Mouse (Mus musculus) spleen, adult 2 months (tissue): ENCODE measurements at regions not wholly inside any gene's neighbourhood (a gene's known extent, or its start where the extent isn't known, plus 50 kb on each side); places are given as distances from the start of the nearest gene placed in this dataset.

ENCODE experiments used
- DNase-seq, 2 experiments: peaks; one replicate each; pipeline versions ENCODE4 v3.0.0 to v3.0.0-alpha.2; 2012 to 2021; ENCODE audit warnings: low spot score in 2 of 2, low read depth in 1 of 2
- H3K27ac ChIP-seq: fragments of 200-500 bp; 2 replicates; pipeline ENCODE4 v1.5.1; 2012; ENCODE audit warnings: low read length, inconsistent platforms; ENCODE audit not compliant: insufficient read depth
- H3K27me3 ChIP-seq: fragments of 200-500 bp; 2 replicates; pipeline ENCODE4 v1.6.1; 2012; ENCODE audit warnings: mild to moderate bottlenecking, moderate library complexity, low read length, inconsistent platforms; ENCODE audit not compliant: control insufficient read depth, insufficient read depth
- H3K36me3 ChIP-seq: fragments of 200-500 bp; 2 replicates; pipeline ENCODE4 v1.6.1; 2012; ENCODE audit warnings: mild to moderate bottlenecking, low read length, inconsistent platforms; ENCODE audit not compliant: control insufficient read depth, insufficient read depth
- H3K4me1 ChIP-seq: fragments of 200-500 bp; 2 replicates; pipeline ENCODE4 v1.6.1; 2011; ENCODE audit warnings: inconsistent platforms; ENCODE audit not compliant: control insufficient read depth, insufficient read depth, insufficient read length
- H3K4me3 ChIP-seq: fragments of 200-500 bp; 2 replicates; pipeline ENCODE4 v1.5.1; 2011; ENCODE audit warnings: mild to moderate bottlenecking, inconsistent platforms; ENCODE audit not compliant: insufficient read depth, insufficient read length; ENCODE audit errors: extremely low read depth
- CTCF ChIP-seq: fragments of 200-500 bp; IDR thresholded peaks from 2 replicates; pipeline ENCODE4 v1.5.1; 2011; ENCODE audit warnings: mild to moderate bottlenecking, inconsistent platforms; ENCODE audit not compliant: insufficient read depth, insufficient read length, insufficient replicate concordance; ENCODE audit errors: extremely low read depth
- POLR2A ChIP-seq: fragments of 200-500 bp; IDR thresholded peaks from 2 replicates; pipeline ENCODE4 v1.6.1; 2011; ENCODE audit warnings: low read depth, low read length, inconsistent platforms
- WGBS: fragments of 180-500 bp; shearing (Covaris S2); methylation state at CpG from one replicate; pipeline ENCODE4 v1.1.7; 2018; 5-methylcytosine and 5-hydroxymethylcytosine counted together

DNA sequence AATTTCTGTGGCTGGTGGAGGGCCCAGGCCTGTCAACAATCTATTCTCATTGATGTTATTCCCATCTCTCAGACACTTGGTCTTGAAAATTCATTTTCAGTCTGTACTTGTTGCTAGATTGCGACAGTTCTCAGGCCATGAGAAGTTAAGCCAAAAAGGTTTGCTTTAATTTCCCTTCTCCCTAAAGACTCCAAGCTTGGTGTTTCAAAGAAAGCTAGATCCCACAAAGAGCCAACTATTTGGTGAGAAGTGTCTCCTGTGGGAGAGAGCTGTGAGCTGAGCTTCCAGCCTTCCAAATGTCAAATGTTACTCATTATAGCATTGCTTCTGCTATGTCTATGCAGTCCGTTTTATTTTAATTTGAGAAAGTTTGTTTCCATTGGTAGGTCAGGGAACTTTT lies 169.7 kb downstream of the Snx13 start:
- TF ChIP-seq POLR2A (no peak), CTCF (no peak)
- Histone ChIP-seq H3K4me3 (no peak overlapping the region), H3K36me3 (no peaks in the 10 kb centered on the region), H3K27me3 (no peaks in the 10 kb centered on the region; the same call in 1 of the 2 replicates), H3K27ac (no peak overlapping the region), H3K4me1 (no peaks in the 10 kb centered on the region)
- no peak for DNase-seq
- 90% methylated on average over 2 of the region's 2 CpGs for WGBS

- Histone ChIP-seq H3K27me3 (no peaks in the 10 kb centered on the region), H3K27ac (no peak overlapping the region), H3K36me3 (no peaks in the 10 kb centered on the region), H3K4me3 (no peak overlapping the region), H3K4me1 (no peaks in the 10 kb centered on the region)
- TF ChIP-seq POLR2A (no peak), CTCF (no peak)
- DNase-seq = no peak
These were observed 162.4 kb downstream of the Snx13 start for GRCm38 (mm10) chr12:35209399-35209798.

DNA sequence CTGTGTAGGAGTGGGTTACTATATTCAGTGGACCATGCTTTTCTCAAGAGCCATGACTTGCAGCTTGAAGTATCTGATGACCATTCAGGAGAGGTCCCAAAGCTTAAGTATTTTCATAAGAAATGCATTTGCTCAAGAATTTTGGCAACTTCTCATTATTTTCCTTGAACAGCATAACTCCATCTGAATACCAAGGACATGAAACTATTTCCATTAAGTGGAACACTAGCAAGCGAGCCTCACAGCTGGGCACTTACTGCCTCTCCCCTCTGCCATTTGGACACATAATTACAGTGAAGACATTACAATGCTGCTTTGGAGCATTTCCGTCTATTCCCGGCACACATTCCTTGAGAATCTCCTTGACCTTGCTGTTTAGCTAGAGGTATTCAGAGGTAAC lies 160.6 kb downstream of the Snx13 start:
- H3K27ac ChIP-seq = no peak overlapping the region
- no peaks in the 10 kb centered on the region for H3K36me3 ChIP-seq
- 83% methylated on average over 3 of the region's 3 CpGs for WGBS
- no peak for TF ChIP-seq POLR2A
- no peak for TF ChIP-seq CTCF
- no peak overlapping the region for H3K4me3 ChIP-seq
- no peak for DNase-seq
- H3K27me3 ChIP-seq = no peaks in the 10 kb centered on the region
- H3K4me1 ChIP-seq = no peaks in the 10 kb centered on the region

GRCm38 (mm10) chr12:35203398-35203797 lies 156.4 kb downstream of the Snx13 start:
- Histone ChIP-seq H3K27ac (no peak overlapping the region), H3K4me3 (no peak overlapping the region), H3K36me3 (no peaks in the 10 kb centered on the region), H3K27me3 (no peaks in the 10 kb centered on the region), H3K4me1 (no peaks in the 10 kb centered on the region)
- TF ChIP-seq CTCF (no peak), POLR2A (no peak)
- 43% methylated on average over 1 of the region's 1 CpGs for WGBS
- no peak for DNase-seq

DNA sequence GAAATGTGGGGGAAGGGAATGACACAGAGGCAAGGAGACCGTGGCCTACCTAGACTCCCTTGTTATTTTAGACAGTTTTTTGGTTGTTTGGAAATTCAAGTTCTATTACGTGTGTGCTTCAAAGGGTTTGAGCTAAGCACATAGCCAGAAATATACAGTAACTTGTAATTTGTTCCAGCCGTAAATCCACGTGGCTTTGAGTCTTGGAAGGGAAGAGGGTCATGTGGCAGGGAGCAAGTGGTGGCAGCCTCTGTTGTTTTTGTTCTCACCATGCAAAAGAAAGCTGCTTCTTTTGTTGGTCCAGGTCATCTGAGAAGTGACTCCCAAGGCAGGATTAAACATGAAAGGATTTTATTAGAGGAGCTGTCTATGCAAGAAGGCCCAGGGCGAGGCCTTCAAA lies 153.1 kb downstream of the Snx13 start:
- DNase-seq = no peak
- Histone ChIP-seq H3K27me3 (no peaks in the 10 kb centered on the region), H3K4me1 (no peaks in the 10 kb centered on the region), H3K27ac (no peak overlapping the region), H3K36me3 (no peaks in the 10 kb centered on the region), H3K4me3 (no peak overlapping the region)
- WGBS = 93% methylated on average over 5 of the region's 5 CpGs
- TF ChIP-seq POLR2A (no peak), CTCF (no peak)
